Mouse (Mus musculus): ENCODE results near the gene Gkap1. TPM values are rescaled to one million over a fixed set of nuclear protein-coding genes. Genes with fewer than 3 reads are reported as not detected.

Gkap1 gene
- polyA plus RNA-seq, 1 experiment from 2014 or later: 25.2 TPM

DNA sequence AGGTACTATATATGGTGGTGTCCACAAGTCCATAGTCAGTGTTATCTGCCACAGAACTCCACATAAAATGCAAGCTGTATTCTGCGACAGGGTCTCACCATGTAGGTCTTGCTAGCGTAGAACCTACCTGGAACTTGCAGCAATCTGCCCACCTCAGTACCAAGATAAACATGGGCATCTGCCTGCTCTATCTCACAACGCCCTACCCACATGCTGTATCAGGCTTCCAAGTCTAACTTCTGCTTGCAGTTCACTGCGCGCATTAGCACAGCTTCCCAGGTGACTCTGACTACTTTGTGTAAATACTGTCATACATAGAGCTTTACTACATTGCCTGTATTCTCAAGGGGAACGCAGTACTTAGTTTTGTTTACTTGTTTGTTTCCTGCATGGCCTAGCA, 26.5 kb upstream of the Gkap1 start:
- Histone ChIP-seq H3K4me1 (ENCODE audit: control insufficient read depth, insufficient read depth, low read length) (no peaks in the 10 kb centered on the region), H3K9ac (replicated peaks; ENCODE audit: low read length) (no peak overlapping the region), H3K36me3 (ENCODE audit: control insufficient read depth, insufficient read depth, low read length) (no peaks in the 10 kb centered on the region), H3K4me3 (replicated peaks; ENCODE audit: low read depth, low read length) (no peak overlapping the region), H3K27ac (replicated peaks; ENCODE audit: low read depth, low read length) (no peak overlapping the region), H3K27me3 (ENCODE audit: control insufficient read depth, insufficient read depth, low read length) (no peaks in the 10 kb centered on the region), H3K4me2 (ENCODE audit: low read length) (no peak overlapping the region), H3K9me3 (ENCODE audit: control insufficient read depth, low read length) (no peaks in the 10 kb centered on the region)
- DNase-seq (no peak), ATAC-seq (ENCODE audit: low FRiP score, low TSS enrichment) (no peak)
- 95% methylated on average over 6 of the region's 6 CpGs for WGBS

DNA sequence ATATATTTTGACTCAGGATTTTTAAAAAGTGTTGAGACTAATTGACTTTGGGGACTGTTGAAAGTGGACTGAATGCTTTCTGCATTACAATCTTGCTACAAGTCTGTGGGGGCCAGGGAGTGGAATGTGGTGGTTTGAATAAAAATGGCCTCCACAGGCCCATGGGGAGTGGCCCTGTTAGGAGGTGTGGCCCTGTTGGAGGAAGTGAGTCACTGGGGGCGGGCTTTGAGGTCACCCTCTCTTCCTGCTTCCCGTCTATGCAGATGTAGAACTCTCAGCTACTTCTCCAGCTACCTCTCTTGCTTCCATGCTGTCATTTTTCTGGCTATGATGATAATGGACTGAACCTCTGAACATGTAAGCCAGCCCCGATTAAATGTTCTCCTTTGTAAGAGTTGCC, 23.3 kb upstream of the Gkap1 start:
- Histone ChIP-seq H3K36me3 (ENCODE audit: control insufficient read depth, insufficient read depth, low read length) (no peaks in the 10 kb centered on the region), H3K9ac (replicated peaks; ENCODE audit: low read length) (no peak overlapping the region), H3K4me1 (ENCODE audit: control insufficient read depth, insufficient read depth, low read length) (no peaks in the 10 kb centered on the region), H3K4me2 (ENCODE audit: low read length) (no peak overlapping the region), H3K4me3 (replicated peaks; ENCODE audit: low read depth, low read length) (no peak overlapping the region), H3K9me3 (ENCODE audit: control insufficient read depth, low read length) (no peaks in the 10 kb centered on the region), H3K27ac (replicated peaks; ENCODE audit: low read depth, low read length) (no peak overlapping the region), H3K27me3 (ENCODE audit: control insufficient read depth, insufficient read depth, low read length) (no peaks in the 10 kb centered on the region)
- 92% methylated on average over 3 of the region's 3 CpGs for WGBS
- ATAC-seq (ENCODE audit: low FRiP score, low TSS enrichment) (no peak), DNase-seq (no peak)

DNA sequence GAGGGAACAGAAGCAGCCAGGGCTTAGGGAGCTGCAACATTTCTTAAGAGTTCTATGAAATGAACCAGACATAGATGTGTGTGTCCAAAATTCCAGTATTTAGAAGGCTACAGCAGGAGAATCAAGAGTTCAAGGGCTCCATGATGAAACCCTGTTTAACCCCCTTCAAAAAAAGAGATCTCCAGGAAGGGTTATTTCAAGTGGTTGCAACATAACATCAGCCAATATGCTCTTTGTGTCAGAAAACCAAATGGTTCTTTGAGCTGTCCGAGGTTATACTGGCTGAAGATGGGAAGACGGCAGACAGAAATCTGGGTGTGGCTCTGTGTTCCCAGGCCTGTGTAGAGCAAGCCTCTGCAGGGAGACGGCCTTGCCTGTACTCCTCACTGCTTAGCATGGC, 20.1 kb upstream of the Gkap1 start:
- Histone ChIP-seq H3K27ac (replicated peaks; ENCODE audit: low read depth, low read length) (no peak overlapping the region), H3K9ac (replicated peaks; ENCODE audit: low read length) (no peak overlapping the region), H3K4me1 (ENCODE audit: control insufficient read depth, insufficient read depth, low read length) (no peaks in the 10 kb centered on the region; the same call in 1 of the 2 replicates), H3K4me3 (replicated peaks; ENCODE audit: low read depth, low read length) (no peak overlapping the region), H3K27me3 (ENCODE audit: control insufficient read depth, insufficient read depth, low read length) (no peaks in the 10 kb centered on the region), H3K9me3 (ENCODE audit: control insufficient read depth, low read length) (no peaks in the 10 kb centered on the region), H3K36me3 (ENCODE audit: control insufficient read depth, insufficient read depth, low read length) (no peaks in the 10 kb centered on the region), H3K4me2 (ENCODE audit: low read length) (no peak overlapping the region)
- no peak for ATAC-seq (ENCODE audit: low FRiP score, low TSS enrichment)
- WGBS: 80% methylated on average over 3 of the region's 3 CpGs
- DNase-seq: no peak

- H3K9me3 ChIP-seq (ENCODE audit: control insufficient read depth, low read length): no peaks in the 10 kb centered on the region
- H3K4me3 ChIP-seq (replicated peaks; ENCODE audit: low read depth, low read length): no peak overlapping the region
- no peaks in the 10 kb centered on the region for H3K36me3 ChIP-seq (ENCODE audit: control insufficient read depth, insufficient read depth, low read length)
- H3K4me2 ChIP-seq (ENCODE audit: low read length): no peak overlapping the region
- ATAC-seq (ENCODE audit: low FRiP score, low TSS enrichment) (no peak), DNase-seq (peak; percentile 11)
- no peak overlapping the region for H3K27ac ChIP-seq (replicated peaks; ENCODE audit: low read depth, low read length)
- 14% methylated on average over 5 of the region's 5 CpGs for WGBS
- H3K27me3 ChIP-seq (ENCODE audit: control insufficient read depth, insufficient read depth, low read length): no peaks in the 10 kb centered on the region
- no peaks in the 10 kb centered on the region; the same call in 1 of the 2 replicates for H3K4me1 ChIP-seq (ENCODE audit: control insufficient read depth, insufficient read depth, low read length)
- no peak overlapping the region for H3K9ac ChIP-seq (replicated peaks; ENCODE audit: low read length)
These were observed 17.3 kb upstream of the Gkap1 start for GRCm38 (mm10) chr13:58292811-58293210.

GRCm38 (mm10) chr13:58289308-58289707, 13.8 kb upstream of the Gkap1 start:
- no peaks in the 10 kb centered on the region for H3K36me3 ChIP-seq (ENCODE audit: control insufficient read depth, insufficient read depth, low read length)
- DNase-seq (no peak), ATAC-seq (ENCODE audit: low FRiP score, low TSS enrichment) (no peak)
- H3K9me3 ChIP-seq (ENCODE audit: control insufficient read depth, low read length): no peaks in the 10 kb centered on the region
- H3K4me3 ChIP-seq (replicated peaks; ENCODE audit: low read depth, low read length): no peak overlapping the region
- no peak overlapping the region for H3K9ac ChIP-seq (replicated peaks; ENCODE audit: low read length)
- 83% methylated on average over 1 of the region's 1 CpGs for WGBS
- no peaks in the 10 kb centered on the region; the same call in 1 of the 2 replicates for H3K4me1 ChIP-seq (ENCODE audit: control insufficient read depth, insufficient read depth, low read length)
- no peak overlapping the region for H3K4me2 ChIP-seq (ENCODE audit: low read length)
- H3K27ac ChIP-seq (replicated peaks; ENCODE audit: low read depth, low read length): no peak overlapping the region
- no peaks in the 10 kb centered on the region for H3K27me3 ChIP-seq (ENCODE audit: control insufficient read depth, insufficient read depth, low read length)

DNA sequence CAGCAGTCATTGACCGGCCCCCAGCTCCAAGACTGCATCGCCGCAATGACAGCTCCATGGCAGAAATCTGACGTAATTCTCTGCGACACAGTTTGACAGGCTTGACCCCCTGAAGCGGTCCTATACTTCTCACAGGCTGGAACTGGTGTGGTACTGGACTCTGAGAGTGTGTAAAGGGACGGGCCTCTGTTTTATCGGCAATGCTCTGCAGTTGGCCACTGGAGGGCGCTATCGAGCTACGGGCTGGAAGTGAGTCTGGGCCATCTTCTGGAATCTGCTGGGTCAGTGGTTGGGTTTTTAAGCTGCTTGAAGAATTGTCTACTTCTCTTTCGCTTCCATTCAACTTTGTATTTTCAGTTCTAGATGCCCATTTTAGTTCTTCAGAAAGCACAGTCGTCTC, 12.3 kb upstream of the Gkap1 start:
- H3K27ac ChIP-seq (replicated peaks; ENCODE audit: low read depth, low read length): no peak overlapping the region
- H3K27me3 ChIP-seq (ENCODE audit: control insufficient read depth, insufficient read depth, low read length): no peaks in the 10 kb centered on the region
- no peaks in the 10 kb centered on the region; the same call in 1 of the 2 replicates for H3K4me1 ChIP-seq (ENCODE audit: control insufficient read depth, insufficient read depth, low read length)
- H3K4me3 ChIP-seq (replicated peaks; ENCODE audit: low read depth, low read length): no peak overlapping the region
- H3K4me2 ChIP-seq (ENCODE audit: low read length): no peak overlapping the region
- H3K36me3 ChIP-seq (ENCODE audit: control insufficient read depth, insufficient read depth, low read length): no peaks in the 10 kb centered on the region
- no peak overlapping the region for H3K9ac ChIP-seq (replicated peaks; ENCODE audit: low read length)
- no peaks in the 10 kb centered on the region for H3K9me3 ChIP-seq (ENCODE audit: control insufficient read depth, low read length)
- no peak for ATAC-seq (ENCODE audit: low FRiP score, low TSS enrichment)
- DNase-seq: peak; percentile 88
- 11% methylated on average over 13 of the region's 13 CpGs for WGBS

- whole genome bisulfite sequencing: 50% methylated on average over 4 of the region's 4 CpGs
- Histone ChIP-seq H3K9ac (replicated peaks; ENCODE audit: low read length) (no peak overlapping the region), H3K36me3 (ENCODE audit: control insufficient read depth, insufficient read depth, low read length) (no peaks in the 10 kb centered on the region), H3K9me3 (ENCODE audit: control insufficient read depth, low read length) (no peaks in the 10 kb centered on the region), H3K27me3 (ENCODE audit: control insufficient read depth, insufficient read depth, low read length) (no peaks in the 10 kb centered on the region), H3K4me1 (ENCODE audit: control insufficient read depth, insufficient read depth, low read length) (no peaks in the 10 kb centered on the region), H3K27ac (replicated peaks; ENCODE audit: low read depth, low read length) (no peak overlapping the region), H3K4me3 (replicated peaks; ENCODE audit: low read depth, low read length) (no peak overlapping the region), H3K4me2 (ENCODE audit: low read length) (no peak overlapping the region)
- no peak for DNase-seq
- no peak for ATAC-seq (ENCODE audit: low FRiP score, low TSS enrichment)
These were observed 8.0 kb upstream of the Gkap1 start for GRCm38 (mm10) chr13:58283466-58283865.

DNA sequence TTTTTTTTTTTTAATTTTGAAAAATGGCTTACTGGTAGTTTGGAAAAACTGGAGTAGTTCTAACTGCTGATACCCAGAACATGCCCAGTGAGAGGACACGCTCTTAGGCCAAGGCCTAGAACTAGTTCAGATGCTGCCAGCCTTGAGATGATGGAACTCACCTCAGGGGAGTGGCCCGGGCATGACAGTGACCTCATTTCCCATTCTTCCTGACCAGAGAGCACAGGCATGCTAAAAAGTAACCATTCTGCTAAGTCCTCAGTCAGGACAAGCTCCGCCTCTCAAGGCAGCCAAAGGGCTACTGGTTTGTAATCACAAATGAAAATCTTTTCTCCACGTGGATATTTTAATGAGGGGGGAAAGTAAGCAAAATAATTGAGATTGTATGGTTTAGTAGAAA, 6.4 kb upstream of the Gkap1 start:
- no peak overlapping the region for H3K4me2 ChIP-seq (ENCODE audit: low read length)
- H3K4me1 ChIP-seq (ENCODE audit: control insufficient read depth, insufficient read depth, low read length): no peaks in the 10 kb centered on the region
- no peak overlapping the region for H3K9ac ChIP-seq (replicated peaks; ENCODE audit: low read length)
- H3K27ac ChIP-seq (replicated peaks; ENCODE audit: low read depth, low read length): no peak overlapping the region
- no peak for ATAC-seq (ENCODE audit: low FRiP score, low TSS enrichment)
- DNase-seq: no peak
- 70% methylated on average over 4 of the region's 4 CpGs for WGBS
- no peaks in the 10 kb centered on the region for H3K27me3 ChIP-seq (ENCODE audit: control insufficient read depth, insufficient read depth, low read length)
- no peak overlapping the region for H3K4me3 ChIP-seq (replicated peaks; ENCODE audit: low read depth, low read length)
- no peaks in the 10 kb centered on the region for H3K9me3 ChIP-seq (ENCODE audit: control insufficient read depth, low read length)
- H3K36me3 ChIP-seq (ENCODE audit: control insufficient read depth, insufficient read depth, low read length): no peaks in the 10 kb centered on the region

- DNase-seq (no peak), ATAC-seq (ENCODE audit: low FRiP score, low TSS enrichment) (no peak)
- H3K27me3 ChIP-seq (ENCODE audit: control insufficient read depth, insufficient read depth, low read length): no peaks in the 10 kb centered on the region
- H3K4me3 ChIP-seq (replicated peaks; ENCODE audit: low read depth, low read length): no peak overlapping the region
- no peak overlapping the region for H3K4me2 ChIP-seq (ENCODE audit: low read length)
- H3K27ac ChIP-seq (replicated peaks; ENCODE audit: low read depth, low read length): no peak overlapping the region
- no peaks in the 10 kb centered on the region for H3K4me1 ChIP-seq (ENCODE audit: control insufficient read depth, insufficient read depth, low read length)
- no peaks in the 10 kb centered on the region for H3K36me3 ChIP-seq (ENCODE audit: control insufficient read depth, insufficient read depth, low read length)
- no peak overlapping the region for H3K9ac ChIP-seq (replicated peaks; ENCODE audit: low read length)
- no peaks in the 10 kb centered on the region for H3K9me3 ChIP-seq (ENCODE audit: control insufficient read depth, low read length)
- 90% methylated on average over 3 of the region's 3 CpGs for whole genome bisulfite sequencing
These were observed 5.0 kb upstream of the Gkap1 start for GRCm38 (mm10) chr13:58280528-58280927.

All from midbrain, embryonic 14.5 days (tissue).